Mouse (Mus musculus): Measurements from ENCODE around the gene Rap1gds1. TPM values are rescaled to one million over a fixed set of nuclear protein-coding genes. Genes with fewer than 3 reads are reported as not detected.
A peak's percentile ranks its signal among the peaks of the same experiment; 100 is the strongest.

Gene Rap1gds1
- total RNA-seq, 2 experiments from 2014 or later = 26.6 to 26.8 TPM

DNA sequence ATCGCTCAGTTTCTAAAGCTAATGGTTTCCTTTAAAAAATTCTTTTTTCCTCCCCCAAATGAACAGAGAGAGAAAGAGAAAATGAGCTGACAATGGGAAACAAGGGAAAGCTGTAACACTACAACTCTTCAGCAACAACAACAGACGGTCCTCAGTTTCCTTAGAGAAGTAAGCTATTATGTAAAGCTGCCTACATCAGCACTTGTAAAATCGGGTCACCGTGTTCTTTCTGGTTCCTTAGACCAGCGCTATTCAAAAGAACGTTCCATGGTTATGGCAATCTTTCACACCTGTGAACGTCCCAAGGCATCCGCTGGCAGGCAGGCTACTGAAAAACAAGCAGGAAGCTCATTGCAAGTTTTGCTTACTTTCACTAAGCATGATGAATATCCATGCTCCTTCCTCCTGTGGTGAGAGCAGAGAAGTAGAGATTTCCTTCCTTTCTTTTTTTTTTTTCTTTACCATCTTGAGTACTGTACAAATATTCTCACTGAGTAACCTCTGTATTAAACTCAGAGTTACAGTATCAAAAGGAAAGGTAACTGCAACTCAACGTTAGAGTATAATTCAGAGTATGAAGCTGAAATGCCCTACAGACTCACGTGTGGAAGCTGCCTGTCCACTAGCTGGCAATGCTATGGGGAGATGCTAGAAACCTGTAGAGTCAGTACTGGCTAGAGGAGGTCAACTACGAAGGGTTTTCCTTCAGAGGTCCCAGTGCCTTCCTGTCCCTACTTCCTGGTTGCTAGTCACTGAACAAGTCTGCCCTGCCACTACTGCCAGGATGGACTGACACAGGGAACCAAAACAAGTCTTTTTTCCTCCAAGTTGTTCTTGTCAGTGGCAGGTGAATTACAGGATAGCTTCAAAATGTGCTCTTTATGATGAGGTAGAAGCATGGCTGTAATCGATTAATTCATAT, 26.0 kb downstream of the Rap1gds1 start:
- no peak for DNase-seq

- DNase-seq = peak; percentile 17 to 41
These were observed 32.6 kb downstream of the Rap1gds1 start for GRCm38 (mm10) chr3:139042433-139042854.

DNA sequence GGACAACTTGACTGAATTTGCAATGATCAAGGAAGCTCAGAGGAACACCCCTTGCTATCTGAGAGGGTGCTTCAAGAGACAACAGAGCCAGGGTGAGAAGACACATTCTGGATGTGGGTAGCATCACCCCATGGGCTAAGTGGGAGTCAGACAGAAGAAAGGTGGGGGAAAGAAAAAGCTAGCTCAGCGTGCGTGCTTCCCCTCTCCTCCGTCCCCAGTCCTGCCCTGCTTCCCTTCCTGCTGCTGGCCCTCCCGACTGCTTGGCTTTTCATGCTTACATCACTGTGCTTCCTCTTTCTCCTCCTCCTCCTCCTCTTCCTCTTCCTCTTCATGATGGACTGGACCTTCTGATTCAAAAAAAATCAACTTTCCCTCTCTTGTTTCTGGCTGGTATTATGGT, 33.1 kb downstream of the Rap1gds1 start:
- DNase-seq = peak in 1 of 2 experiments; percentile 17

- DNase-seq = no peak
These were observed 38.0 kb downstream of the Rap1gds1 start for GRCm38 (mm10) chr3:139037030-139037429.

GRCm38 (mm10) chr3:139033179-139033578, 41.8 kb downstream of the Rap1gds1 start:
- no peak for DNase-seq

- no peak for DNase-seq
These were observed 44.3 kb downstream of the Rap1gds1 start for GRCm38 (mm10) chr3:139030644-139031227.

- DNase-seq = no peak
These were observed 49.9 kb downstream of the Rap1gds1 start for GRCm38 (mm10) chr3:139025077-139025476.

DNA sequence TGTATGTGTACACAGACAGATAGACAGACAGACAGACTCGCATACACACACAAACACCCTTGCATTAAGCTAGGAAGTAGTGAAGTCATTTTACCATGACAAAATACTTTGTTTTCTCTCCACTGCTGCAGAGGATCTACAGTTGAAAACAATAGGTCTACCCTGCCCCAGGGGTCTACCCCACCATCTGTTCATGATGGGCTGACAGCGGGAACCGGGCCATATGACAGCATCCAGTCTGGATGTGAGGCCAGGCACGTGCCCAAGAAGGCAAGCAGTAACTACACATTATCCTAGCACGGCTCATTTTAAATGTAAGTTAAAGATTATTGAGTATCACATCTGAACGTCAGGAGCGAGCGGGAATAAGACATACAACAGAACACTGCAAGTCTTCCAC, 51.4 kb downstream of the Rap1gds1 start:
- no peak for DNase-seq

DNA sequence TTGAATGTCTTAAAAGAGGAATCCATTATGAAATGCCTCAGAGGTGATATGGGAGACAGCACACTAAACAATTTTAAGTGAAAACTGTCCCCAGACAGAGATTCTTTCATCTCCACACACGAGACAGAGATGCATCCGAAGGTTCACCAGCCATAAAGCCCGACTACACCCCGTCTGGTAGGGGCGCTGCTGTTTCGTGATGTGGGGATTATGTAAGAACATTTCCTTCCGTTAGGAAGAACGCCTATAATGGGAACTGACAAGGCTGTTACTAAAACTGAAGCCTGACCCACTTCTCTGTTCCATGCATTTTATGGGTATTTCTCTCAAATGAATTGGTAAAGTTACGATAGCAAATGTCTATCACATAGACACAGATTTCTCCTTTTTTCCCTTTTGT, 62.6 kb downstream of the Rap1gds1 start:
- peak in 1 of 2 experiments; percentile 42 for DNase-seq

DNA sequence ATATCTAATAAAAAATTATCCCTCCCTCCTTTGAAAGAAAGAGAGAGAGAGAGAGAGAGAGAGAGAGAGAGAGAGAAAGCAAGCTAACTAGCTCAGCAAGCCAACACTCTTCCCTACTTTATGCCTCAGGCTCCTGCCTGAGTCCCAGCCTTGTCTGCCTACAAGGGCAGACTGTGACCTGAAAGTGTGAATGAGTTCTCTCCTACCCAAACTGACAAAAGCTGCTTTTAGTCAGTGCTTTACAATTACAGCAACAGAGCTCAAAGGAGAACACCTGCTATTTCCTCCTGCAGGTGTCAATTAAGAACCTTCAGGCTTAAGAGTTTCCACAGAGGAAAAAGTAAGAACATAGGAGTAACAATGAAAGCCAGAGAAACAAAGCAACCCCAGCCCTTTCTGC, 69.3 kb downstream of the Rap1gds1 start:
- no peak for DNase-seq

DNA sequence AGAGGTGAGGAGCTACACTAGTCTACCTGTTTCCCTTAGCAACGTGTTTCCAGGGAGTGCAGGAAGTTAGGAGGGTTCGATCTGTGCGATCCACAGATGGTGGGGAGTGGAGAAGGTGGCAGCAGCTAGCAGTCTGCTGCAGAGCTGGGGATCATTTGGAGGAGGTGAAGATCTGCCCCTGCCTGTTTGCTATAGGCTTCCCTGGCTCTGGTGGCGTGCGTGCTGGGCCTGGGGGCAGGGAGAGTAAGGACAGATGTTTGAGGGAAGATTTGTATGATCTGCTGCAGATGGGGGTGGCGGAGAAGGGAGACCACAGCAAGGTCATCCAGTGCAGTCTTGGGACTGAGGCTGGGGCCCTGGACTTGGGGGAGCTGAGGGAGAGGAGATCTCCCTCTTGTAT, 72.2 kb downstream of the Rap1gds1 start:
- DNase-seq = no peak

DNA sequence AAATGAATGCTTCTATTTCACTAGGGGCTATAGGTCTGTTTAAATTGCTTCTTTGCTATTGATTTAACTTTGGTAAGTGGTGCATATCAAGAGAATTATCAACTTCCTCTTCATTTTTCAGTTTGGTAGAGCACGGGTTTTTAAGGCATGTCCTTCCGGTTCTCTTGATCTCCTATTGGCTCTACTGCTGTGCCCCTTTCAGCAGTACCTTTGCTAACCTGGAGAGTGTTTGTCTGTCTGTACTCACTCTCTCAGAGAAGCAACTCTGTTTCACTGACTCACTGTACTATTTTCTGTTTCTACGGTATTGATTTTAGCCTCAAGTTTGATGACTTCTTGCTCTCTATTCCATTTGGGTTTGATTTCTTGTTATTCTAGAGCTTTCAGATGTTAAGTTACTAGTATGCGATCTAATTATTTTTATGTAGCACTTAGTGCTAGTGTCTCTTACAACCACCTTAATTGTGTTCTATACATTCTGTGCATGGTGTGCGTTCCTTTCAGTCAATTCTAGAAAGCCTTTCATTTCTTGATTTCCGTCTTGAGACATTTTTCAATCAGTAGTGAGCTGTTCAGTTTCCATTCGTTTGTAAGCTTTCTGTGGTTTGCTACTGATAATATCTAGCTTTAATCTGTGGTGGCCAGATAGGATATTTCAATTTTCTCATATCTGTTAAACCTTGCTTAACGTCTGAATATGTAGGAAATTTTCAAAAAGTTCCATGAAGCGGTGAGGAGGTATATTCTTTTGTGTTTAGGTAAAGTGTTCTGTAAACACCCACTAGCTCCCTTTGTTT, 74.7 kb downstream of the Rap1gds1 start:
- DNase-seq = no peak

DNA sequence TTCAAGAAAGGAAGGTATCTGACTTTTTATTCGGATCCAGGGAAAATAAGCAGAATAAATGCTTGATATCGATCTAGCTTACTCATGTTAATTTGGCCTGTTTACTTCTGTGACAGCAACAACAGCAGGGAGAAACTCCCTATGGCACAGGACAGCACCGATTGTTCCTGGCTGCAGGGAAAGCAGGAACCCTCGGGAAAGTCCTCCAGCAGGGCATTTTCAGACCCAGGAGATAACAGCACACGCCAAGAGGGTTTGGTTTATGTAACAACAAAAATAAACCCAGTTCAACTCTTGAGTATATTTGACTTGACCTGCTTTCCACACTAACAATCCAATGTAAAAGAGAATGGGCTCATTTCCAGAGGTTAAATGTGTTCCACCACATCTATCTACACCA, 81.5 kb downstream of the Rap1gds1 start:
- DNase-seq = peak in 1 of 2 experiments; percentile 4

- DNase-seq = no peak
These were observed 83.6 kb downstream of the Rap1gds1 start for GRCm38 (mm10) chr3:138991367-138991766.

GRCm38 (mm10) chr3:138989141-138989540, 85.9 kb downstream of the Rap1gds1 start:
- DNase-seq = no peak

- no peak for DNase-seq
These were observed 87.0 kb downstream of the Rap1gds1 start for GRCm38 (mm10) chr3:138988004-138988403.

DNA sequence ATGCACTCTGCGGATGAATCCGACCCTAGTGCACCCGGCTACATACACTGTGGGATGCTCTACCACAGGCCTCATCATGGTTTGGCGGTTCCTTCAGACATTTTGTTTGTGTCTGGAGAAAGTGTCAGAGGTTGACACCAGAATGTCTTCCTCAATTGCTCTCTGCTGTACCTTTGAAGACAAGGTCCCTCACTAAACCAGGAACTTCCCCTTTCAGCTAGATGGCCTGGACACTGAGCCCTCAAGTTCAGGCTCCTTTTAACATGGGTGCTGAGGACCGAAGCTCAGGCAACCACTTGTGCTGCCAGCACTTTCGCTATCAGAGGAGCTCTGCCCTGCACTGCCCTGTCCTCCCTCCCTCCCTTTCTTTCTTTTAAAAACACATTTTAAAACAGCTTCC, 92.8 kb downstream of the Rap1gds1 start:
- no peak for DNase-seq

DNA sequence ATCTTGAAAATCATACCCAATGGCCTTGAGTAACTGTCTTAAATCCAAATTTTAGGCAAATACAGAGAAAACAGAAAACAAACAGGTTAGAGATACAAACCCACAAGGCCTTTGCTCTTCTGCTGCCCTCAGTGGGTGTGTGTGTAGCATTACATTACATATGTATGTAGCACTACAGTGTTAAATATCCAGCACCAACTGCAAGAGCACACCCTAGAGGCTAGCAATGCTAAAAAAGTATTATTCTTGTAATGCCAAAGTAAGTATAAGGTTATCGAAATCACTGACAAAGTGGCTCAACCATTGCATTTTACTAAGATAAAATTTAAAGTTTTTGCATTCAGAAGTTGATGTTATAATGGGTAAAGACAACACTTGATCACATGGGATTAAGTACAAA, 97.6 kb downstream of the Rap1gds1 start:
- no peak for DNase-seq

GRCm38 (mm10) chr3:138967627-138968026, 107.4 kb downstream of the Rap1gds1 start:
- no peak for DNase-seq

- DNase-seq = no peak
These were observed 116.5 kb downstream of the Rap1gds1 start for GRCm38 (mm10) chr3:138958527-138958926.

DNA sequence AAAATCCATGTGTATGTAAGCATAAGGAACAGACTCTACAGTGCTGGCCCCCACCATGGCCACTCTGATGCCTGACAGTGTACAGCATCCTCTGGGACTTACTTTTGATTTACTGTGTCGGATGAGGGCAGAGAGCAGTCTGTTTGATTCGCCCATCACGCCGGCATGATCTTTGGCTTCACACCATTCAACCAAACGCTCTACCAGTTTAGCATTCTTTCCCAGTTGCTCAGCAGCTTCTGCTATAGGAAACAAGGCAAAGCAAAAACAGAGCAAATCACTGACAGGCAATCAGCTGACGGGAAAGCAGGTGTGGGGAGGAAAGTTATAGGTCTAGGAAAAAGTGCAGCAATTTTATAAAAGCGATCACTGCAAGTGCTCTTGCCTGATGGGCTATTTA, 119.8 kb downstream of the Rap1gds1 start:
- DNase-seq = no peak

DNA sequence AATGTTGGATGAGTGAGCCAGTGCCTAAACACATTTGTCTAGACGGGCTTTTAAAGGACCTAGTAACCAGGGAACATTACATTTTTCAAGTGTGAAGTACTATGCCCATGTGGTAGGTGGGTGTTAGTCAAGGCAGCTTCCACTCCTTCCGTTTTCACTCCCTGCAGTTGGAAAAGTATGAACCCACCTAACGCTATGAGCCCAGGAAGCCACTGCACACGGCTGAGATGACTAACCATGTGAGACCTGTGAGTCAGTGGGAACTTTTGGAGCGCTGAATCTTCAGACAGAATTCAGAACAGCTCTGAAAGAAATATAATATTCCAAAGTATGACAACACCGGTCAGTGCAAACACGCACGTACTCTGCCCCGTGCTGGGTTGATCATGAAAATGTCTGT, 125.9 kb downstream of the Rap1gds1 start:
- DNase-seq = no peak

- no peak for DNase-seq
These were observed 129.5 kb downstream of the Rap1gds1 start for GRCm38 (mm10) chr3:138945516-138945915.
